ENCODE assay signal across 10 mouse cellular contexts in genomic region chr9:32016286-32016685, GRCm38 (mm10).
DNase-seq lines count a peak whose midpoint lies in the region; ATAC-seq and TF ChIP-seq lines count a peak whose summit lies in the region.
"Had no signal": no experiment of that assay in that cellular context is flagged by ENCODE, and none has a peak within 500 bp of the region (broad histone marks: within the 10 kb centered on the region; RNA-seq: fewer than 3 reads in every experiment).

No protein-coding gene starts in this region.

- TF ChIP-seq CTCF in midbrain, postnatal 0 days (IDR thresholded peaks at IDR 0.05): no peak

- H3K27ac ChIP-seq in midbrain, postnatal 0 days (ENCODE audit: low read depth, low read length): peak overlapping the region; percentile 33
- no peak overlapping the region for H3K27ac ChIP-seq in intestine, embryonic 15.5 days
- H3K27ac ChIP-seq: embryonic facial prominence, embryonic 12.5 days had no signal

- no peaks in the 10 kb centered on the region for H3K36me3 ChIP-seq in midbrain, postnatal 0 days (ENCODE audit: insufficient read depth, low read length)
- H3K36me3 ChIP-seq in intestine, embryonic 15.5 days: no peaks in the 10 kb centered on the region
- H3K36me3 ChIP-seq: embryonic facial prominence, embryonic 12.5 days had no signal

- no peaks in the 10 kb centered on the region; the same call in none of the 2 replicates for H3K4me1 ChIP-seq in midbrain, postnatal 0 days (ENCODE audit: insufficient read depth, low read length)
- peaks cover 5% of the 10 kb centered on the region for H3K4me1 ChIP-seq in intestine, embryonic 15.5 days (replicated peaks)

- H3K4me2 ChIP-seq in midbrain, postnatal 0 days (ENCODE audit: low read depth, low read length, poor library complexity, severe bottlenecking): peak overlapping the region; percentile 5
- H3K4me2 ChIP-seq in intestine, embryonic 15.5 days (replicated peaks): no peak overlapping the region
- H3K4me2 ChIP-seq: embryonic facial prominence, embryonic 12.5 days had no signal

- no peaks in the 10 kb centered on the region for H3K9me3 ChIP-seq in midbrain, postnatal 0 days (ENCODE audit: low read length)
- H3K9me3 ChIP-seq in intestine, embryonic 15.5 days: no peaks in the 10 kb centered on the region
- H3K9me3 ChIP-seq: embryonic facial prominence, embryonic 12.5 days had no signal

- 0 out of 2 replicates have a peak overlapping the region, but pooled peaks have one; percentile 20 for H3K9ac ChIP-seq in midbrain, postnatal 0 days (replicated peaks; ENCODE audit: low read length, poor library complexity, severe bottlenecking)
- no peak overlapping the region for H3K9ac ChIP-seq in intestine, embryonic 15.5 days
- H3K9ac ChIP-seq: embryonic facial prominence, embryonic 12.5 days had no signal

- no peak overlapping the region for H3K4me3 ChIP-seq in midbrain, postnatal 0 days (ENCODE audit: low read depth, low read length)
- H3K4me3 ChIP-seq in intestine, embryonic 15.5 days (replicated peaks): no peak overlapping the region
- H3K4me3 ChIP-seq: embryonic facial prominence, embryonic 12.5 days had no signal

- no peak for ATAC-seq in midbrain, postnatal 0 days (ENCODE audit: low FRiP score)
- ATAC-seq in erythroid progenitor cell, adult 5-6 weeks (replicated peaks; ENCODE audit: low FRiP score, poor library complexity, severe bottlenecking): no peak
- ATAC-seq in intestine, embryonic 15.5 days: no peak

- 38% methylated on average over 4 of the region's 4 CpGs for WGBS in midbrain, postnatal 0 days
- 63% methylated on average over 4 of the region's 4 CpGs for WGBS in intestine, embryonic 15.5 days

- DNase-seq in cerebellum, adult 11-12 months: peak; percentile 30
- DNase-seq in cerebellum, postnatal 36 days: no peak
- peak; percentile 20 to 63 for DNase-seq in layer of hippocampus, adult 18-20 months (ENCODE audit: low spot score in 2 of 2)
- DNase-seq in layer of hippocampus, adult 9-10 months (ENCODE audit: low spot score): no peak
- peak; percentile 78 for DNase-seq in layer of hippocampus, adult 9-11 months
- peak; percentile 76 for DNase-seq in midbrain, postnatal 0 days (ENCODE audit: low spot score)
- DNase-seq: kidney, adult 11 months had no signal

- H3K27me3 ChIP-seq in midbrain, postnatal 0 days (ENCODE audit: insufficient read depth, low read length): no peaks in the 10 kb centered on the region
- H3K27me3 ChIP-seq in intestine, embryonic 15.5 days (replicated peaks): no peaks in the 10 kb centered on the region
- H3K27me3 ChIP-seq: embryonic facial prominence, embryonic 12.5 days had no signal

Comparison
In these comparisons a context has a peak if more than half of its experiments do, and no peak if none do; other contexts are left out.
1. DNase-seq: peak in cerebellum, adult 11-12 months (single experiment), layer of hippocampus, adult 18-20 months (2 of 2), layer of hippocampus, adult 9-11 months (single experiment) and midbrain, postnatal 0 days (single experiment); none in cerebellum, postnatal 36 days (0 of 2) and layer of hippocampus, adult 9-10 months (single experiment).